Mouse (Mus musculus): ENCODE measurements around the gene Fam155a.

DNA sequence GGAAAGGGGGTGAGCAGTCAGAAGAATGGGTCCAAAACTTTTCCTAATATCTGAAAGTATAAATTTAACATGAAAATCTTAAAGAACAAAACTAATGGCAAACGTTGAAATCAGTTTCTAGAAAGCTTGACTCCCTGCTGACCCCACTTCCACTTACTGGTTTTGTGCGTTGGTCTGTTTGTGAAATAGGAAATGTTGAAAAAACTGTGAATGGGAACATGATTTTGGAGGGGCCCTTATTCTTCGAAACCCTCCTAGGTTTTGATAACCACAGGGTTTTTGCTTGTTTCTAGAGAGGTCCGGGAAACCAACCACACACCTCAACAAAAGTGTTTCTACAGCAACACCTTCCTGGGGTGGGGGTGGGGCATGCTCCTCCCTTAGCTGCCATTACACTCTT lies 368.6 kb downstream of the Fam155a start:
- no peak for TF ChIP-seq CTCF (IDR thresholded peaks at IDR 0.05; ENCODE audit: low read depth)
- no peak for TF ChIP-seq EP300 (IDR thresholded peaks at IDR 0.05; ENCODE audit: low read depth)

Data from heart, postnatal 0 days (tissue).